Mouse (Mus musculus): ENCODE data around the gene Tbx10.

DNA sequence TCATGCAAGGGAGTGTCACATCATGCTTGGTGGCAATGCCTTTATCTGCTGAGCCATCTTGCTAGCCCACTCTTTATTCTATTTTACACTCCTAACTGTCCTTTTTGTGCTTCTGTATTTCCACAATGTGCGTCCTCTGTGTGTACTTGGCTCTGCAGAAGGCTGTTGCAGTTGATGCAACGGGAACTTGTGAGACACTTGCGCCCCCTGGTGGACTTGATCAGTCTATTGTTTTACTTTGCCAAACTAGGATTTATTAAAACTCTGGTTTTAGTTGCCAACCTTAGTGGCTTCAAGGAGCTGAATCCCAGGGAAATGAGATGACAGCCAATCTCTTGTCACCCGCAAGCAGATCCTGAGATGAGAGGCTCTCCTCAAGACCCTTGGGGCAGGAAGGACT is 55.3 kb downstream of the Tbx10 start:
- TF ChIP-seq CTCF (IDR thresholded peaks at IDR 0.05; ENCODE audit: low read depth, low read length) (peak; percentile 82), POLR2A (IDR thresholded peaks at IDR 0.05; ENCODE audit: insufficient read depth, low read length) (no peak), EP300 (IDR thresholded peaks at IDR 0.05; ENCODE audit: insufficient read depth, low read depth, low read length) (no peak)
